Mouse (Mus musculus) stomach, postnatal 0 days (tissue): ENCODE data around the gene Med12l.

Experiments
- CTCF ChIP-seq: IDR thresholded peaks from 2 replicates; pipeline ENCODE4 v1.5.1; 2016; ENCODE audit warnings: antibody characterized with exemption, low read depth, mild to moderate bottlenecking, moderate library complexity
- EP300 ChIP-seq: optimal IDR thresholded peaks from 2 replicates; pipeline ENCODE3; 2016; ENCODE audit warnings: antibody characterized with exemption

DNA sequence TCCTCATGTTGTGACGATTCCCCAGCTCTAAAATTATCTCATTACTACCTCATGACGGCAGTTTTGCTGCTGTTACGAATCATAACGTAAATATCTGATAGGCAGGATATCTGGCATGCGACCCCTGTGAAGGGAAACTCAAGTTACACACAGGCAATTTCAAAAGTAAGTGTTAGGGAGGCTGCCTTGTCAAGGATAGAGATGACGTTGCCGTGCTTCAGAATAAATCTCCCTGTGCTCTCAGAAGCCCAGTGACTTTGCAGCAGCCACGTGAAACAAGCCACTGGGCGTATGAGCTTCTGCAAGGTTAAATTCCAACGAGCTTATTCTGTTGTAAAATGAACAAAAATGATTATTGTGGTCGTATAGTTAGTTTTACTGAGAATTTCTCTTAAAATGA is 73.0 kb downstream of the Med12l start:
- TF ChIP-seq CTCF (no peak), EP300 (no peak)
